Mouse (Mus musculus) forebrain, postnatal 0 days (tissue): ENCODE data around the gene Gadd45g. TPM values are rescaled to one million over a fixed set of nuclear protein-coding genes. Genes with fewer than 3 reads are reported as not detected.
A peak's percentile ranks its signal among the peaks of the same experiment; 100 is the strongest.

Experiments
- ATAC-seq: fragments of 200-750 bp; cut with Nextera tagmentation; 2 replicates; pipeline ENCODE4 v1.8.0; 2017; ENCODE audit warnings: mild to moderate bottlenecking, moderate library complexity
- DNase-seq: peaks from one replicate; pipeline ENCODE4 v3.0.0-alpha.2; 2015
- H3K27ac ChIP-seq: fragments of 300-500 bp; sonication (generic); 2 replicates; pipeline ENCODE4 v1.5.1; 2014; ENCODE audit warnings: low read depth, mild to moderate bottlenecking, antibody characterized with exemption, low read length, moderate library complexity, mixed read lengths
- H3K27me3 ChIP-seq: fragments of 300-500 bp; sonication (generic); 2 replicates; pipeline ENCODE4 v1.6.1; 2014; ENCODE audit warnings: mild to moderate bottlenecking, low read length, mixed read lengths; ENCODE audit not compliant: insufficient read depth
- H3K36me3 ChIP-seq: fragments of 300-500 bp; sonication (generic); 2 replicates; pipeline ENCODE4 v1.6.1; 2014; ENCODE audit warnings: mild to moderate bottlenecking, moderate library complexity; ENCODE audit not compliant: insufficient read depth
- H3K4me1 ChIP-seq: fragments of 300-500 bp; sonication (generic); 2 replicates; pipeline ENCODE4 v1.6.1; 2014; ENCODE audit warnings: antibody characterized with exemption; ENCODE audit not compliant: insufficient read depth
- H3K4me2 ChIP-seq: fragments of 300-500 bp; sonication (generic); 2 replicates; pipeline ENCODE4 v1.6.1; 2014; ENCODE audit warnings: low read depth, mild to moderate bottlenecking, moderate library complexity
- H3K4me3 ChIP-seq: fragments of 300-500 bp; sonication (generic); 2 replicates; pipeline ENCODE4 v1.5.1; 2014; ENCODE audit warnings: low read depth, low read length, mixed read lengths
- H3K9ac ChIP-seq: fragments of 300-500 bp; sonication (generic); 2 replicates; pipeline ENCODE4 v1.6.1; 2014; ENCODE audit warnings: mild to moderate bottlenecking
- H3K9me3 ChIP-seq: fragments of 300-500 bp; sonication (generic); 2 replicates; pipeline ENCODE4 v1.6.1; 2016; ENCODE audit warnings: low read length
- CTCF ChIP-seq: sonication (generic); IDR thresholded peaks from 2 replicates; pipeline ENCODE4 v1.5.1; 2016; ENCODE audit warnings: antibody characterized with exemption, control low read depth, low read depth
- WGBS: fragments of 180-500 bp; shearing (Covaris S2); extraction: QIAGEN DNeasy Blood & Tissue Kit; methylation state at CpG from one replicate; pipeline ENCODE4 v1.1.7; 2014; 5-methylcytosine and 5-hydroxymethylcytosine counted together
- polyA plus RNA-seq: library from polyadenylated mRNA; unstranded; fragments of >200 nt; fragmentation: Nextera tagmentation; extraction: Ambion mirVana; gene quantifications from 2 replicates; pipeline ENCODE4 v1.2.1, GENCODE M21; 2015
- total RNA-seq: library from RNA; depleted of rRNA; stranded (reverse); fragments of >200 nt; gene quantifications from 2 replicates; pipeline ENCODE4 v1.2.3, GENCODE M21; 2014

Gadd45g gene
- total and polyA plus RNA-seq, 2 experiments from 2014 or later: 13.9 to 34.3 TPM

GRCm38 (mm10) chr13:51866151-51866659 is 19.7 kb downstream of the Gadd45g start:
- no peak for TF ChIP-seq CTCF
- no peak overlapping the region for H3K4me3 ChIP-seq
- peaks cover 3% of the 10 kb centered on the region; the same call in 1 of the 2 replicates for H3K4me1 ChIP-seq
- no peak for DNase-seq
- no peak overlapping the region for H3K4me2 ChIP-seq
- H3K27me3 ChIP-seq: no peaks in the 10 kb centered on the region
- H3K27ac ChIP-seq: no peak overlapping the region
- no peak for ATAC-seq
- H3K9me3 ChIP-seq: no peaks in the 10 kb centered on the region
- no peaks in the 10 kb centered on the region for H3K36me3 ChIP-seq
- no peak overlapping the region for H3K9ac ChIP-seq
- 62% methylated on average over 11 of the region's 11 CpGs for WGBS

- no peak for TF ChIP-seq CTCF
- no peak overlapping the region for H3K4me3 ChIP-seq
- H3K9ac ChIP-seq: no peak overlapping the region
- H3K4me2 ChIP-seq: no peak overlapping the region
- DNase-seq (peak; percentile 35), ATAC-seq (peak; percentile 23)
- peaks cover 3% of the 10 kb centered on the region; the same call in 1 of the 2 replicates for H3K4me1 ChIP-seq
- H3K36me3 ChIP-seq: no peaks in the 10 kb centered on the region
- WGBS: 26% methylated on average over 12 of the region's 12 CpGs
- no peaks in the 10 kb centered on the region for H3K27me3 ChIP-seq
- no peaks in the 10 kb centered on the region for H3K9me3 ChIP-seq
- H3K27ac ChIP-seq: no peak overlapping the region
Measured at GRCm38 (mm10) chr13:51868491-51869128, 22.1 kb downstream of the Gadd45g start.

- Histone ChIP-seq H3K4me2 (no peak overlapping the region), H3K36me3 (no peaks in the 10 kb centered on the region), H3K9me3 (no peaks in the 10 kb centered on the region), H3K27ac (no peak overlapping the region), H3K4me3 (no peak overlapping the region), H3K9ac (no peak overlapping the region), H3K4me1 (peaks cover 3% of the 10 kb centered on the region; the same call in 1 of the 2 replicates), H3K27me3 (no peaks in the 10 kb centered on the region)
- DNase-seq (no peak), ATAC-seq (no peak)
- no peak for TF ChIP-seq CTCF
- 58% methylated on average over 9 of the region's 9 CpGs for WGBS
Measured at GRCm38 (mm10) chr13:51869129-51869491, 22.6 kb downstream of the Gadd45g start.

GRCm38 (mm10) chr13:51871148-51871547 is 24.7 kb downstream of the Gadd45g start:
- H3K9me3 ChIP-seq: no peaks in the 10 kb centered on the region
- H3K9ac ChIP-seq: no peak overlapping the region
- H3K27ac ChIP-seq: no peak overlapping the region
- no peak overlapping the region for H3K4me3 ChIP-seq
- H3K4me2 ChIP-seq: no peak overlapping the region
- no peaks in the 10 kb centered on the region for H3K36me3 ChIP-seq
- ATAC-seq (no peak), DNase-seq (no peak)
- H3K27me3 ChIP-seq: no peaks in the 10 kb centered on the region
- no peak for TF ChIP-seq CTCF
- H3K4me1 ChIP-seq: peaks cover 3% of the 10 kb centered on the region; the same call in 1 of the 2 replicates
- WGBS: 92% methylated on average over 4 of the region's 4 CpGs

GRCm38 (mm10) chr13:51872252-51872962 is 25.9 kb downstream of the Gadd45g start:
- no peak for DNase-seq
- no peaks in the 10 kb centered on the region for H3K27me3 ChIP-seq
- no peaks in the 10 kb centered on the region for H3K9me3 ChIP-seq
- H3K4me2 ChIP-seq: no peak overlapping the region
- no peaks in the 10 kb centered on the region for H3K36me3 ChIP-seq
- no peak for TF ChIP-seq CTCF
- H3K27ac ChIP-seq: no peak overlapping the region
- no peak overlapping the region for H3K4me3 ChIP-seq
- H3K9ac ChIP-seq: no peak overlapping the region
- 88% methylated on average over 9 of the region's 9 CpGs for WGBS
- H3K4me1 ChIP-seq: peaks cover 3% of the 10 kb centered on the region; the same call in 1 of the 2 replicates
- ATAC-seq: no peak

GRCm38 (mm10) chr13:51872963-51873514 is 26.6 kb downstream of the Gadd45g start:
- TF ChIP-seq CTCF: no peak
- WGBS: 94% methylated on average over 9 of the region's 9 CpGs
- no peak for DNase-seq

GRCm38 (mm10) chr13:51873786-51874185 is 27.3 kb downstream of the Gadd45g start:
- H3K9ac ChIP-seq: no peak overlapping the region
- H3K36me3 ChIP-seq: no peaks in the 10 kb centered on the region
- H3K4me1 ChIP-seq: no peaks in the 10 kb centered on the region
- no peak for TF ChIP-seq CTCF
- no peak overlapping the region for H3K4me2 ChIP-seq
- ATAC-seq: no peak
- no peak overlapping the region for H3K4me3 ChIP-seq
- H3K9me3 ChIP-seq: no peaks in the 10 kb centered on the region
- no peaks in the 10 kb centered on the region for H3K27me3 ChIP-seq
- DNase-seq: no peak
- H3K27ac ChIP-seq: no peak overlapping the region
- WGBS: 84% methylated on average over 5 of the region's 5 CpGs

More at GRCm38 (mm10) chr13:51872963-51873514, 26.6 kb downstream of the Gadd45g start:
- H3K9ac ChIP-seq: no peak overlapping the region
- no peak for ATAC-seq
- H3K9me3 ChIP-seq: no peaks in the 10 kb centered on the region
- no peak overlapping the region for H3K4me3 ChIP-seq
- H3K4me1 ChIP-seq: peaks cover 3% of the 10 kb centered on the region; the same call in 1 of the 2 replicates
- no peak overlapping the region for H3K27ac ChIP-seq
- no peaks in the 10 kb centered on the region for H3K36me3 ChIP-seq
- no peaks in the 10 kb centered on the region for H3K27me3 ChIP-seq
- no peak overlapping the region for H3K4me2 ChIP-seq
